Mouse (Mus musculus) right cerebral cortex, postnatal 14 days (tissue): ENCODE measurements around the gene S1pr5.
"Not testable (repeated sequence)": the region's sequence is repeated elsewhere in the genome, so short reads cannot be mapped to it uniquely, and the experiment has no call there.

Experiments
- DNase-seq: peaks from one replicate; pipeline ENCODE4 v3.0.0; 2022

S1pr5 gene

DNA sequence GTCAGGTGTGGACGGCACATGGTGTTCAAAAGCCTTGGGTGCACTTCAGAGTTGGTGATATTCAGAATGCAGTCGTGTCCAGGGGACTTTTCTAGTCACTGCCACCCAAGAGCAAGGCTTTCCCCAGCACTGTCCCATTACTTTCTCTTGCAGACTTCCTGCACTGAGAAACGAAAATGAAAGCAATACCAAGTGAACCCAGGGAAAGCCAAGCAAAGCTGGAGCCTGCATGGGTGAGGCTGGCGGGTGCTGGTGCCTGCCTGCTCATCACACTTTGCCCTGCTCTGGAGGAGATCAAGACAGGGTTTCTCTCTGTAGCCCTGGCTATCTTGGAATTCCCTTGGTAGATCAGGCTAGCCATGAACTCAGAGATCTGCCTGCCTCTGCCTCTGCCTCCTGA, 12.9 kb downstream of the S1pr5 start:
- no peak for DNase-seq

DNA sequence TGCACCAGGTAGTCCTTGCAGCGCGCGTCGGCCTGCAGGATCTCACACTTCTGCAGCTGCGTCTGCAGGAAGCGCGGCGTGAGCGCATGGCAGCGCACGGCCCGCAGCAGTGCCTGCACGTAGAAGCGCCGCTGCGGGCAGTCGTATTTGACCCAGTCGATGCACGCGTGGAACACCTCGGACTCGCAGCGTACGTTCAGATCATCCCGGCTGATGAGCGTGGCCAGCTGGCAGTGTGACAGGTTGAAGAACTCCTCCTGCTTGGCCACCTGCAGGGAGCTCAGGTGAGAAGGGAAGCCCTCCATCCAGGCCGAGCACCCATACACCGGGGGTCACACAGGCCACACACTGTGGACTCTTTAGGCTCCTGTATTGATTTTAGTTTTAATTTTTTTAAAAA, 14.4 kb downstream of the S1pr5 start:
- no peak for DNase-seq

DNA sequence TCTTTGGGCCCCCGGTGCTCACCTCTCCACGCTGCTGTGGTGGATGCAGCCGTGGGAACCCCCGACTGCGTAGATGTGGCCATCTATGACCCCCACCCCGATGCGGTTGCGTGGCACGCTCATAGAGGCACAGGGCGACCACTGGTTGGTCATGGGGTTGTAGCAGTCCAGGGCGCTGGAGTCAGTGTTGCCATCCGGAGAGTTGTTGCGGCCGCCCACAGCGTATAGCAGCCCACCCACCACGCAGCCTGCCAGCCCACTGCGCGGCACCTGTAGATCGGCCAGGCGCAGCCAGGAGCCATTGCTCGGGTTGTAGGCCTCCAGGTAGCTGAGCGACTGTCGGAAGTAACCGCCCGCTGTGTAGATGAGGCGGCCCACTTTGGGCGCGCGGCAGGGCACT, 14.9 kb downstream of the S1pr5 start:
- DNase-seq = no peak

DNA sequence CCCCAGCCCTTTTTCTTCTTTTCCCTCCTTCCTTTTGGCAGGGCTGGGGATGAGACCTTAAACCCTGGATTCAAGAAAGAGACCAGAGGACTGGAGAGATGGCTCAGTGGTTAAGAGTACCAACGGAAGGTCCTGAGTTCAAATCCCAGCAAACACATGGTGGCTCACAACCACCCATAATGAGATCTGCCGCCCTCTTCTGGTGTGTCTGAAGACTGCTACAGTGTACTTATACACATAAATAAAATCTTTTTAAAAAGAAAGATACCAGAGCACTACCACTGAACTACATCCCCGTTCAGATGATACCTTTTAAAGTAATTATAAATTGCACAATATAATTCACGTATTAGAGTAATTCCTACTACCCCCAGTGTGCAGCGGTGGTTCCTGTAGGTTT, 15.4 kb downstream of the S1pr5 start:
- no peak for DNase-seq

DNA sequence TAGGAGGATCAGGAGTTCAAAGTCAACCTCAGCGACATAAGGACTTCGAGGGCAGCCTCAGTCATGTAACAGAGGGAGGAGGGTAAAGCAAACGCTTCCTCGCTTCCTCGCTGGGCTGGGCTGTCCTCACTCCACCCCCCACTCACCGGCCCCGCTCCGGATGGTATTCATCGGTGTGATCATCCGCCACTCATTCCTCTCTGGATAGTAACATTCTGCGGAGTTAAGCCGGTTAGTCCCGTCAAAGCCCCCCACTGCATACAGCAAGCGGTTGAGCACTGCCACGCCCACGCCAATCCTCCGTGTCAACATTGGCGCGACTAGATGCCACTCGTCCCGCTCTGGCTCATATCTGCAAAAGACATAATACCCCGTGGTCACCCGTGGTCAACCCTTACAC, 16.7 kb downstream of the S1pr5 start:
- DNase-seq = no peak

DNA sequence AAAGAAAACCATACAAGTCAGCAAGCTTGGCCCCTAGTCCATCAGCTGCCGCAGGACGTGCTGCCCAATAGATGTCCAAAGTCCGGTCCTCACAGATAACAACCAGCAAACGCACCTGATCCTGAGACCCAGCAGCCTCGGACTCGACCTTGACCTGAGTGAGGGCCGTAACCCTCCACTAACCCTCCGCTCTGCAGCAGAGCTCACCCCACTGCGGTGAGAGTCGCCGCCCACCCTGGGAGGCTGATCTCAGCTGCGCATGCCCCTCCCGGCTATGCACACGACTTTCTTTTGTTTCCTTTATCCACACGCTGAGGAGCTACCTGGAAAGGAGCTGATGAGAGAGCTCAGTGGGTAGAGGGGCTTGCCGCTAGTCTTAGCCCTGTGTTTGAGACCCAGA, 20.9 kb downstream of the S1pr5 start:
- DNase-seq = no peak

DNA sequence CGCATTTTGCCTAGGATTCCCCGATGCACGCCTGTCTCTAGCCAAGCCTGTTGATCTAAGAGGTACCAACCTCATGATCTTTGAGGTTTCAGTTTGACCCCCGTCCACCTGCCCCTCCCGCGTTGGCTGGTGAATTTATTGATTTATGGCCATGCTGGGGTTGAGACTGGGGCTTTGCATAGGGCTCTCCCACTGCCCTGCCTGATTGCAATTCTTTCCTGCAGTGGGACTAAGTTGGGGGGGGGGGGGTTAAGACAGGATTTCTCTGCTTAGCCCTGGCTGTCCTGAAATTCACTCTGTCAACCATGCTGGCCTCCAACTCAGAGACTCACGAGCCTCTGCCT, 22.9 kb downstream of the S1pr5 start:
- DNase-seq = no peak

DNA sequence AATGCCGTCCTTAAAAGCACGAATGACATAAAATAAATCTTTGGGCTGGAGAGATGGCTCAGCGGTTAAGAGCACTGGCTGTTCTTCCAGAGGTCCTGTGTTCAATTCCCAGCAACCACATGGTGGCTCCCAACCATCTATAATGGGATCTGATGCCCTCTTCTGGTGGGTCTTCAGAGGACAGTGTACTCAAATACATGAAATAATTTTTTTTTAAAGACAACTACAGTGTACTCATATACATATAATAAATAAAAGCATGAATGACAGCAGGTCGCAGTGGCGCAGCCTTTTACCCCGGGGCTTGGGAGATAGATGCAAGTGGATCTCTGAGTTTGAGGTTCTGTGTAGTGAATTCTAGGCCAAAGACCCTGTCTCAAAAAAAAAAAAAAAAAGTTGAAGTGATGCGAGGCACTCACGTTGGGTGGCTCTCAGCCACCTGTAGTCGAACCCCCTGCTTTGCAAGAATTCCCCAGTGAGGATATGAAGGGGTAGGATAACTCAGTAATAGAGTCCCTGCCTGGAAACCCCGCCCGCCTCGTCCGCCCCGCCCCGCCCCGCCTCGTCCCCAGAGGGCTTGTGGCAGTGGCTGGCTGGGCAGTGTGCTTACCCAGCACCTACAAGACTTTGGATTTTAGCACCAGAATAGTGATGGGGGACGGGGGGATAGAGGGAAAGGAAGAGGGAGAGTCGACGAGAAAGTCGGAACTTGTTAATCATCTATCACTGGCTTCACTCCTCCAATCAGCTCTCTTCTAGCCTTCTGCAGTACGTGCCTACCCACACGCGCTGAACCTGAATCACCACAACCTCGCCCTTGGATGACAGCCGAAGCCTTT, 23.4 kb downstream of the S1pr5 start:
- DNase-seq = no peak

DNA sequence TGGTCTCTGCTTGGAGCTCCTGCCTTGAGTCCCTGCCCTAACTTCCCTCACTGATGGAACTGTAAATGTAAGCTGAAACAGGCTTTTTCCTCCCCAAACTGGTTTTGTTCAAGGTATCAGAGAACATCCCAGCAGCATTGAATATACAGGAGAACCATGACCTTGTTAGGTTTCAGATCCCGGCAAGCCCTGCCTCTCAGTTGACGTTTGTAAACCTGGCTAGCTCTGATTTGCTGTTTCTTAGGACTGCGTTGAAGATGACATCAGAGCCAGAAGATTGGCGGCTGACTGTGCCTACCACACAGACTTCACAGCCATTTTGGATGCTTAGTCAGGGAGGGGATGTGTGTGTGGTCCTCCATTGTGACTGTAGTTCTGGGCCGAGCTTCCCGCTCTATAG, 24.3 kb downstream of the S1pr5 start:
- no peak for DNase-seq

DNA sequence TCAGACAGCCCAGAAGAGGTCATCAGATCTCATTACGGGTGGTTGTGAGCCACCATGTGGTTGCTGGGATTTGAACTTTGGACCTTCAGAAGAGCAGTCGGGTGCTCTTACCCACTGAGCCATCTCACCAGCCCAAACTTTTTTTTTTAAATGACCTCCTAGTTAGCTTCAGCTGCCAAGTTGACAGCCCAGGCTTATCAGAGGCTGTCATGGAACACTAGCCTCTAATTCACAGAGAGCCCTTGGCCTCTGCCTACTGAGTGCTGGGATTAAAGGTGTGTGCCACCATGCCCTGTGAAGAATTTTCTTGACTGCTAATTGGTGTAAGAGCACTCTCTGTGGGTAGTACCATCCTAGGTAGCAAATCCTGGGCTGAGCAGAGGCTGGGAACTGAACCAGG, 24.8 kb downstream of the S1pr5 start:
- not testable (repeated sequence) for DNase-seq

DNA sequence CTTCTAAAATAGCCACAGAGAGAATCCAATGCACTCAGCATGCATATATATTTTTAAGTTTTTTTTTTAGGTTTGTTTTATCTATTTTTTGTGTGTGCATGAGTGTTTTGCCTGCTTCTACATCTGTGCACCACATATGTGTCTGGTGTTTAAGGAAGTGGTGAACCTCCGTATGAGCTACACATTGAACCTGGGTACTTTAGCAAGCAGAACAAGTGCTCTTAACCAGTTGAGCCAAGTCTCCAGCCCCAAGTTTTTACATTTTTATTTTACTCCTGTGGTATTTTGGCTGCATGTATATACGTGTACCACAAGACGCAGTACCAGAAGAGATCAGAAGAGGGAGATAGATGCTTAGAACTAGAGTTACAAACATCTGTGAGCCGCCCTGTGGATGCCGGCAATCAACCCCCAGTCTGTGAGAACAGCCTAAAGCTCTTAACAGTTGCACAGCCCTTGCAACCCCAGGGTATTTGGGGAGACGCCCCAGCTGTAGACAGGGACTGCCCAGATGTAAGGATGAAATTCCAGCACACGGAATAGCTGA, 26.8 kb downstream of the S1pr5 start:
- DNase-seq = no peak

DNA sequence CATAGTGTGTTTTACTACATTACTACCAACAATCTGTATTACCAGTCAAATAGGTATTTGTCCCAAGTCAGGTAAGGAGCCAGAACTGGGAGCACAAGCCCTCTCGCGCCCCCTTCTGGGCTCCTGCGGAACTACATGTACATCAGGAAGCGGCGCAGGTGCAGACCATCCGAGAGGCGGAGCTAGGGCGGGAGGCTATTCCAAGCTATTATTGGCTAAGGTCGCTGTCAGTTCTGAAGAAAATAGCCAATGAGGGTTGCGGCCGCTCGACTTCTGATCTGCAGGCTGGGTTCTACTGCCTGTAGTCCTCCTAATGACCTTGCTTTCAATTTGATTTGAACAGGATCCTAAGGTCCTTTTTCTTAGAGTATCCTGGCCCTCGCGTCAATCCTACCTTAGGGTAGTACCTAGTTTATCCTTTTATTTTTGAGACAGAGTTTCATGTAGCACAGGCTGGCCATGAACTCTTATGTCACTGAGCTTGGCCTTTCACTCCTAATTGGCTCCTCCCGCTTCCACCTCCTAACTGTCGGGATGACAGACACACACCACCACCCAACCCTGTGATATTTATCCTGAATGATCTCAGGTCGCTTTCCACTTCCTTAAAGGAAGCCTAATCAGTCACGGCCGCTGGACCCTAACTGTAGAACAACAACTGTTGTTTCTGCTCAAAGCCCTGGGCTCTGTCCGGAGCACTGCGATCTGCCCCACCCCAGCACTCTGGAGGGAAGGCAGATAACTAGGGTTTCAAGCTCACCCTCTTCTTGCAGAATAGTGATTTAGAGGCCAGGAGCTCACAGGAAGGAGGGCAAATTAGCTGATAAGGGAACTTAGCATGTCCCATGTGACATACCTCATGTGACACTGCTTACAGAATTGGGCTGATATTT, 27.5 kb downstream of the S1pr5 start:
- DNase-seq = peak; percentile 88

DNA sequence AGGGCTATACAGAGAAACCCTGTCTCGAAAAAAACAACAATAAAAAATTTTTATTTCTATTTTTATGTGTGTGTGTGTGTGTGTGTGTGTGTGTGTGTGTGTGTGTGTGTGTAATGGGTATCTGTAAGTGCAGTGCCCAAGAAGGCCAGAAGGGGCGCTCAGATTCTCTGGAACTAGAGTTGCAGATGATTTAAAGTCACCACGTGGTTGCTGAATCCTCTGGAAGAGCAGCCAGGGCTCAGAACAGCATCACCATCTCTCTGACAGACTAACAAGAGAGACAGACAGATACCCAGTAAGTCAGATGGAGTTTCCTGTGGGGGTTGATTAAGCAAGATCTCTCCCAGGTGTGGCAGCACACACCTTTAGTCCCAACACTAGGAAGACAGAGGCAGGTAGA, 28.4 kb downstream of the S1pr5 start:
- no peak for DNase-seq

DNA sequence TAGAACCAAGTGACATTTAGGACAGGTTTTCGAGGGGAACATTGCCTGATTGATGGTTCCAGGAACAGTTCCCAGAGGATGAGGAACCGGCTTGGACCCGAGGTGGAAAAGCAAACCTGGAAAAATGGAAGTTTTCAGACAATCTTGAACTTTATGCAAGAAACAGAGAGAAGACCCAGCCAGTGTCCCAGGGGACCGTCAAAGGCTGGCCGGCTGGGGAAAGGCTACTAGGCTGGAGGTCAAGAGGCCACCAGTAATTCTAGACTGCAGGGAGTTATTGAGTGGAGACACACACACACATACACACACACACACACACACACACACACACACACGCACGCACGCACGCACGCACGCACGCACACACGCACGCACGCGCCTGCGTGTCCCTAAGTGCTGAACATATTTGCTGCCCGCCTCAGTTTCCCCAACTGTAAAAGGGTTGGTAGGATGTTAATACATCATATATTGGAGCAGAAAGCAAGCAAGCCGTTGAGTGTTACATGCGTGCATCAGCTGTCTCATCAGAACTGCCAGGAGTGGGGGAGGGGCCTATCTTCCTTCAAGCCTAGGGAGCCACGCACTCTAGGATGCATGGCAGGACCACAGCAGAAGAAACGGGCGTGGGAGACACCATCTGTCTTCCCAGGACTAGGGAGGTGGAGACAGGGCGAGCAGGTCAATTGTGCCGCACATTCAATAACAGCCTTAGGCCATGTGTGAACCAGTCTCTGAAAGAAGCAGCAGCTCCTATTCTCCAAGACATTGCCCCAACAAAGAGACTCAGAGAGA, 32.0 kb downstream of the S1pr5 start:
- peak; percentile 57 for DNase-seq

DNA sequence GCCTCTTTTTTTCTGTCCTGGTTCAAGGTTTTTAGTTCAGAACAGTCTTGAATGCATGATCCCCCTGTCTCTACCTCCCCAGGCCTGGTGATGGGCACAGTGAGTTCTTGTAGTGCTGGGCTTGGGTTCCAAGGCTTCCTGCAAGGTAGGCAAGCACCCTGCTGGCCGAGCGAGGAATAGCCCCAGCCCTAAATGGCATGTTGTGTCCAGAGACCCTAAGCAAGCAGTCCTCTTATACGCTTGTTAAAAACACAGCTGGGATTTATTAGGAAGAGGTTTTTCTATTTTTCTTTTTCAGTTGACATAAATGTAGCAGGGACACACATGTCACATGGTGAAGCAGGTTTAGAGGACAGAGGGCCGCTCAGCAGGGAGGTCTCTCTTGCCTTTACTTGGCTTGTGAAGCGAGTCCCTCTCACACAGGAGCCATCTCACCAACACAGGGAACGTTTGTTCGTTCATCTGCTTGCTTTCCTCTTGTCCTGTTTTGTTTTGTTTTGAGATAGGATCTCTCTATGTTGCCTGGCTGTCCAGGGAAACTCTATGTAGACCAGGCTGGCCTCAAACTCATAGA, 34.5 kb downstream of the S1pr5 start:
- DNase-seq = no peak

DNA sequence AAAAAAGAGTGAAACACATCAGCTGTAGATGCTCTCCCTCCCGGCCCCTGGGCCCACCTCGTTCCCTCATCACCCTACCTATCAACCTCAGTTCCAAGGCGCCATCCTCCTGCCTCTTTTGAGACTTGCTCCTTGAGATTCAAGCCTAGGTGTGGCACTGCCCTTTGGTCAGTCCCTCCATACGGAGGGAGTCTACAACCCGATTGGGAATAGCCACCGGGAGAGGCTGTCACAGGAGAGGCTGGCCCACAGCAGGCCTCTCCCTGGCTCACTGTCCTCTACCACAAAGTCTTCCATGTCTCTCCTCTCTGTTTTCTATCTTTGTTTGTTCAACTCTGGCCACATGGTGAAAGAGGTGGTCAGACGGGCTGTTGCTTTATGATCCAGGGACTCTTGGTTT, 36.6 kb downstream of the S1pr5 start:
- DNase-seq = no peak

DNA sequence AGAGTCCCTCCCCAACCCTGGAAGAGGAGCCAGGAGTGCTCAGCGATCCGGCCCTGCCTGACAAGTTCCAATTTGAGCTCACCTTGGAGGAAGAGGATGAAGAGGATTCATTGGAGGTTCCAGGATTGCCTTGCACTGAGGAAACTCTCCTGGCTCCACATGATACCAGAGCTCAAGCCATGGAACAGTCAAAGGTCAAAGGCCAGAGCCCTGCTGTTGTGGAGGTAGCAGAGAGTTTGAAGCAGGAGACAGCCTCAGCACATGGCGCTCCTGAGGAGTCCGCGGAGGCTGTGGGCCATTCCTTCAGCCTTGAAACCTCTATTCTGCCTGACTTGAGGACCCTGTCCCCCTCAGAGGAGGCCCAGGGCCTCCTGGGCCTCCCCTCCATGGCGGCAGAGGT, 37.4 kb downstream of the S1pr5 start:
- no peak for DNase-seq

DNA sequence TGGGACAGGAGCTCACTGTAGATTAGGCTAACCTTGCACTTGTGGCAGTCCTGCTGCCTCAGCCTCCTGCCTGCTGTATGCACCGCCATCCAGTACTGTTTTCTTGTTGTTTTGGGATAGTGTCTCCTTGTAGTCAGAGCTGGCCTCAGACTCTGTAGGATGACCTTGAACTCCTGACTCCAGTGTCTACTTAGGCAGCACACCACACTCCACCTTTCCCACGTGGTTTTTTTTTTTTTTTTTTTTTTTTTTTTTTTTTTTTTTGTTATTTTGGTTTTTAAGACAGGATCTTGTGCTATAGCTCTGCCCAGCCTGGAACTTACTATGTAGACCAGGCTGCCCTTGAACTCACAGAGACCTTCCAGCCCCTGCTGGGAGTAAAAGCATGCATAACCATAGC, 39.6 kb downstream of the S1pr5 start:
- no peak for DNase-seq

DNA sequence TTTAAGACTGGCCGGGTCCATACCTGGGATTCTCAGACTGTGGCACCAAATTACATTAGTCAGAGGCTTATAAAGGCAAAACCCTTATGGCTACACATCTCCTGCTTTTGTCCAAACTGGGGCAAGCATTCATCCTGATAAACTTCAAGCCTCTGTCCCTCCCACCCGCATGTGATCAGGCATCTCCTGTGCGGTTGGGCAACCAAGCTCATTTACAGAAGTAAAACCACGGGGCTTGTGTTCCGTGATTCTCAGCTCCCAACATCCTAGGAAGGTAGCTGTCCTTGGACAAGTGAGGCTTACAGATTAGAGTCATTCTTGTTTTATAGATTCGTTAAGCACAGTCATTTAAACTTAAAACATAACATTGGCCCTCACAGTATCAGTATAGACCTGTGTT, 41.4 kb downstream of the S1pr5 start:
- no peak for DNase-seq

DNA sequence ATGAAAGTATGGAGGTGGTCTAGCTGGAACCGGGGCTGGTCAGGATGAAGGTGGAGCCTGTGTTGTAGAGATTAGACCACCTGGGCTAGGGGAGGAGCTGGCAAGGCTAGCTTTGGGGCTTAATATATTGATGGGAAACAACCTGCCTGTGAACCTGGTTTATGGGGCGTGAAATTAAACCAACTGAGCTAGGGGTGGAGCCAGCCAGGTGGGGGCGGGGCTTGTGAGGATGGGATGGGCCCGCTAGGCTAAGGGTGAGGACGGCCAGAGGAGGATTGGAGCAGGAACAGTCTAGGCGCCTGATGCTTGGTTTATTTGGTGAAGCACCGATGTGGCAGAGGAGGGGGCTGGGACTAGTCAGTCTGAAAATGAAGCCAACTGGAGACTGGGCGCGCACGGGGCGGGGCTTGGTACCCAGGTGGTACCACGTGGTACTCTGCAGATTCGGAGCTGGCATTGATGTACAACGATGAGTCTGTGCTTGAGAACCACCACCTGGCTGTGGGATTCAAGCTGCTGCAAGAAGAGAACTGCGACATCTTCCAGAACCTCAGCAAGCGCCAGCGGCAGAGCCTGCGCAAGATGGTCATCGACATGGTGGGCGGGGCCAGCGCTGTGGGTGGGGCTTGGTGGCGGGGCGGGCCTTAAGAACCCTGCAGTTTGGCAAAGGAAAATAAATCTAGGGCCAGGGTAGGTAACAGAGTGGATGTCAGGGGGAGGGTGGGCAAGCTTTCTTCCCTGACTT, 43.5 kb downstream of the S1pr5 start:
- peak; percentile 42 for DNase-seq

DNA sequence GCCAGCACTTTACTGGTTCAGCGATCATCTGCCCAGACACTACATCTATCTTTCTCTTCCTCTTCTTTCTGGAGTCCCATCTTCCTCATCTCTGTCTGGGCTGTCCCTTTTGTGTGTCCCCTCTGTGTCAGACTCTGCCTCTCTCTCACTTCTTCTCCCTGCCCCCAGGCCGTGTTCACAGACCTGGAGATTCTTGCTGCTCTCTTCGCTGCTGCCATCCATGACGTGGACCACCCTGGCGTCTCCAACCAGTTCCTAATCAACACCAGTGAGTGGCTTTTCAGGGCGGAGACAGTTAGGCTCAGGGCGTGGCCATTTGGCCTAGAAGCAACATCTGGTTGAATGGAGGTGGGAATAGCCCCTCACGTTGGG, 44.1 kb downstream of the S1pr5 start:
- no peak for DNase-seq

DNA sequence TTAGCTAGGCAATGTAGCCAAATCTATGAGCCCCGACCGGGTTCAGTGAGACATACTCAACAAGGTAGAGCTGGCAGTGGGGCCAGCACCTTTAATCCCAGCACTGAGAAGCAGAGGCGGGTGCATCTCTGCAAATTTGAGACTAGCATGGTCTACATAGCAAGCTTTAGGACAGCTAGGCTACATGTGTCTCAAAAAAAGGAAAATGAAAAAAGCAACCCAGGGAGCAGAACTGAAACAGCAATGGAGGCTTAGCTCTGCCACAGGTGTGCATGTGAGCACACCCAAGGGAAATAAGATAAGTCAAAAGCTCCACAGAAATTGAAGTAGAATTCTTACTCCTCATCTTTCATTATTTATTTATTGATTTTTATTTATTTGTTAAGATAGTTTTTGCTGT, 49.3 kb downstream of the S1pr5 start:
- DNase-seq = no peak
